ENCODE assay signal across 18 mouse cellular contexts in the genomic region with DNA sequence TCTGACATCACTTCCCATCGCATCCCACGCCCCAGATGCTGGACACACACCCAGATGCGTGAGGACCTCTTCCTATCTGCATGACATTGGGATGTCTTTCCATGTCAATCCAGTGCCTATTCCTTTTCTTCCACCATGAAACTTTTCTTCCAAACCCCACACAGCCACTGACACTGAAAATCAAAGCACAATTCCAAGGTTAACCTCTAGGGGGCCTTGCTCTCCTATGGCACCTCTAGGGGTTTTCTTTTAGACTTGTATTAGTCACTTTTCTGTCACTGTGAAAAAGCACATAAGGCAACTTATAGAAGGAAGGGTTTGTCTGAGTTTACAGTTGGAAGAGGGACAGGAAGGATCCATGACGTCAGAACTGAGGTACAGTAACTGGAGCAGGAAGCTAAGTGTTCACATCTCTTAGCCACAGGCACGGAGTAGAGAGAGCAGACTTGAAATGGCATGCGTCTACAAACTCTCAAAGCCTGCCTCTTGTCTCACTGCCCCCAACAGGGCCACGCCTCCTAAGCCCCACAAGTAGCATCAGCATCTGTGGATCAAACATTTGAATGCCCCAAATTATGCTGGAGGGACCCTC.
DNase-seq lines count a peak whose midpoint lies in the region; ATAC-seq and TF ChIP-seq lines count a peak whose summit lies in the region.
"Had no signal": no experiment of that assay in that cellular context is flagged by ENCODE, and none has a peak within 500 bp of the region (broad histone marks: within the 10 kb centered on the region; RNA-seq: fewer than 3 reads in every experiment).

No protein-coding gene starts in this region.

- H3K4me3 ChIP-seq in liver, postnatal 0 days (ENCODE audit: low read depth, low read length): no peak overlapping the region
- no peak overlapping the region for H3K4me3 ChIP-seq in intestine, embryonic 16.5 days (ENCODE audit: low read length)
- H3K4me3 ChIP-seq: embryonic facial prominence, embryonic 15.5 days; forebrain, embryonic 12.5 days; heart, embryonic 10.5 days; kidney, embryonic 15.5 days; limb, embryonic 13.5 days; midbrain, embryonic 15.5 days had no signal

- 60% methylated on average over 7 of the region's 7 CpGs for whole genome bisulfite sequencing in liver, postnatal 0 days (ENCODE audit: insufficient replicate concordance)
- 80% methylated on average over 7 of the region's 7 CpGs for WGBS in intestine, embryonic 16.5 days

- CTCF ChIA-PET in Patski (lab: Charles Lee): no interaction called here

- H3K36me3 ChIP-seq in liver, postnatal 0 days (replicated peaks; ENCODE audit: insufficient read depth, low read length): no peaks in the 10 kb centered on the region
- no peaks in the 10 kb centered on the region for H3K36me3 ChIP-seq in intestine, embryonic 16.5 days (ENCODE audit: control insufficient read depth, insufficient read depth, low read length)
- H3K36me3 ChIP-seq: embryonic facial prominence, embryonic 15.5 days; forebrain, embryonic 12.5 days; heart, embryonic 10.5 days; kidney, embryonic 15.5 days; limb, embryonic 13.5 days; midbrain, embryonic 15.5 days had no signal

- no peak overlapping the region for H3K4me2 ChIP-seq in liver, postnatal 0 days (ENCODE audit: low read depth, low read length)
- H3K4me2 ChIP-seq in intestine, embryonic 16.5 days (ENCODE audit: low read depth, low read length): no peak overlapping the region
- H3K4me2 ChIP-seq: embryonic facial prominence, embryonic 15.5 days; forebrain, embryonic 12.5 days; kidney, embryonic 15.5 days; limb, embryonic 13.5 days; midbrain, embryonic 15.5 days had no signal

- TF ChIP-seq CTCF in liver, postnatal 0 days (IDR thresholded peaks at IDR 0.05; ENCODE audit: low read depth): peak; percentile 15; the same call in 1 of the 2 replicates
- TF ChIP-seq CTCF in Patski (IDR thresholded peaks at IDR 0.05): peak; percentile 16

- no peaks in the 10 kb centered on the region for H3K27me3 ChIP-seq in liver, postnatal 0 days (ENCODE audit: insufficient read depth, low read length)
- no peaks in the 10 kb centered on the region for H3K27me3 ChIP-seq in Patski
- H3K27me3 ChIP-seq in intestine, embryonic 16.5 days (replicated peaks; ENCODE audit: control insufficient read depth, insufficient read depth, low read length): no peaks in the 10 kb centered on the region
- H3K27me3 ChIP-seq: embryonic facial prominence, embryonic 15.5 days; forebrain, embryonic 12.5 days; kidney, embryonic 15.5 days; limb, embryonic 13.5 days; midbrain, embryonic 15.5 days had no signal

- POLR2A ChIA-PET in Patski (lab: Charles Lee): no interaction called here

- DNase-seq in liver, postnatal 0 days: no peak
- DNase-seq in liver (no peak), Patski (ENCODE audit: low read depth, low spot score) (no peak)
- DNase-seq in adrenal gland, postnatal 4 days (ENCODE audit: low spot score in 2 of 2): no peak
- DNase-seq: cerebellum, adult 11 months; heart, postnatal 14 days; right cerebral cortex, postnatal 25 days had no signal

- ATAC-seq in liver, postnatal 0 days: no peak
- ATAC-seq in CD4-positive, CD25-positive, alpha-beta regulatory T cell, adult 4 months: peak; percentile 49
- no peak for ATAC-seq in Patski
- ATAC-seq in megakaryocyte progenitor cell, adult 5-6 weeks (replicated peaks; ENCODE audit: poor library complexity): peak; percentile 52
- no peak for ATAC-seq in intestine, embryonic 16.5 days
- ATAC-seq: activated CD4-positive, CD25-positive, alpha-beta regulatory T cell, adult 4 months; midbrain, embryonic 15.5 days had no signal

- in situ Hi-C loops in Patski (cut with MboI; ENCODE audit: low pct_unique_long_range_greater_than_20kb): no loop called here

- no peak for TF ChIP-seq EP300 in liver, postnatal 0 days (IDR thresholded peaks at IDR 0.05; ENCODE audit: low read depth)

- no peak overlapping the region for H3K9ac ChIP-seq in liver, postnatal 0 days (replicated peaks)
- no peak overlapping the region for H3K9ac ChIP-seq in intestine, embryonic 16.5 days (ENCODE audit: low read depth, low read length)
- H3K9ac ChIP-seq: embryonic facial prominence, embryonic 15.5 days; forebrain, embryonic 12.5 days; kidney, embryonic 15.5 days; limb, embryonic 13.5 days; midbrain, embryonic 15.5 days had no signal

- H3K27ac ChIP-seq in liver, postnatal 0 days (ENCODE audit: low read depth): no peak overlapping the region
- no peak overlapping the region for H3K27ac ChIP-seq in intestine, embryonic 16.5 days (ENCODE audit: low read length)
- H3K27ac ChIP-seq: embryonic facial prominence, embryonic 15.5 days; forebrain, embryonic 12.5 days; heart, embryonic 10.5 days; kidney, embryonic 15.5 days; limb, embryonic 13.5 days; macrophage; midbrain, embryonic 15.5 days had no signal

- no peaks in the 10 kb centered on the region for H3K4me1 ChIP-seq in liver, postnatal 0 days (ENCODE audit: insufficient read depth)
- H3K4me1 ChIP-seq in intestine, embryonic 16.5 days (ENCODE audit: control insufficient read depth, insufficient read depth, low read length): no peaks in the 10 kb centered on the region
- H3K4me1 ChIP-seq: embryonic facial prominence, embryonic 15.5 days; forebrain, embryonic 12.5 days; heart, embryonic 10.5 days; kidney, embryonic 15.5 days; limb, embryonic 13.5 days; midbrain, embryonic 15.5 days had no signal

- H3K9me3 ChIP-seq in liver, postnatal 0 days (ENCODE audit: low read length): no peaks in the 10 kb centered on the region
- H3K9me3 ChIP-seq in intestine, embryonic 16.5 days (ENCODE audit: control insufficient read depth, low read length): no peaks in the 10 kb centered on the region
- H3K9me3 ChIP-seq: embryonic facial prominence, embryonic 15.5 days; forebrain, embryonic 12.5 days; heart, embryonic 10.5 days; kidney, embryonic 15.5 days; limb, embryonic 13.5 days; midbrain, embryonic 15.5 days had no signal

Comparison
In these comparisons a context has a peak if more than half of its experiments do, and no peak if none do; other contexts are left out.
1. ATAC-seq: peak in CD4-positive, CD25-positive, alpha-beta regulatory T cell, adult 4 months (single experiment) and megakaryocyte progenitor cell, adult 5-6 weeks (single experiment); none in liver, postnatal 0 days (single experiment), Patski (single experiment) and intestine, embryonic 16.5 days (single experiment).